Mouse (Mus musculus) kidney, embryonic 15.5 days (tissue): Measurements from ENCODE around the gene Dnm3. TPM values are rescaled to one million over a fixed set of nuclear protein-coding genes. Genes with fewer than 3 reads are reported as not detected.

Experiments
- ATAC-seq: fragments of 200-750 bp; cut with Nextera tagmentation; replicated peaks from 2 replicates; pipeline ENCODE4 v1.8.0; 2017; ENCODE audit warnings: moderate TSS enrichment; ENCODE audit not compliant: low FRiP score
- H3K27ac ChIP-seq: fragments of 300-500 bp; sonication (generic); 2 replicates; pipeline ENCODE4 v1.5.1; 2015; ENCODE audit warnings: mild to moderate bottlenecking, inconsistent platforms
- H3K27me3 ChIP-seq: fragments of 300-500 bp; sonication (generic); 2 replicates; pipeline ENCODE4 v1.6.1; 2015; ENCODE audit warnings: inconsistent platforms
- H3K36me3 ChIP-seq: fragments of 300-500 bp; sonication (generic); 2 replicates; pipeline ENCODE4 v1.6.1; 2015; ENCODE audit warnings: inconsistent platforms
- H3K4me1 ChIP-seq: fragments of 300-500 bp; sonication (generic); 2 replicates; pipeline ENCODE4 v1.6.1; 2015; ENCODE audit warnings: inconsistent platforms
- H3K4me2 ChIP-seq: fragments of 300-500 bp; sonication (generic); 2 replicates; pipeline ENCODE4 v1.6.1; 2015; ENCODE audit warnings: moderate library complexity, mild to moderate bottlenecking, inconsistent platforms
- H3K4me3 ChIP-seq: fragments of 300-500 bp; sonication (generic); replicated peaks from 2 replicates; pipeline ENCODE4 v1.5.1; 2015; ENCODE audit warnings: mild to moderate bottlenecking, inconsistent platforms
- H3K9ac ChIP-seq: fragments of 300-500 bp; sonication (generic); 2 replicates; pipeline ENCODE4 v1.6.1; 2015; ENCODE audit warnings: mild to moderate bottlenecking, inconsistent platforms
- H3K9me3 ChIP-seq: fragments of 300-500 bp; sonication (generic); replicated peaks from 2 replicates; pipeline ENCODE4 v1.6.1; 2016; ENCODE audit warnings: inconsistent platforms
- WGBS: fragments of 180-500 bp; shearing (Covaris S2); methylation state at CpG from one replicate; pipeline ENCODE4 v1.1.7; 2015; ENCODE audit warnings: mixed read lengths; 5-methylcytosine and 5-hydroxymethylcytosine counted together
- polyA plus RNA-seq: library from polyadenylated mRNA; unstranded; fragments of >200 nt; fragmentation: Nextera tagmentation; extraction: Ambion mirVana; gene quantifications from 2 replicates; pipeline ENCODE4 v1.2.1, GENCODE M21; 2015

Dnm3 gene
- polyA plus RNA-seq, 1 experiment from 2014 or later, result 7.6 TPM

DNA sequence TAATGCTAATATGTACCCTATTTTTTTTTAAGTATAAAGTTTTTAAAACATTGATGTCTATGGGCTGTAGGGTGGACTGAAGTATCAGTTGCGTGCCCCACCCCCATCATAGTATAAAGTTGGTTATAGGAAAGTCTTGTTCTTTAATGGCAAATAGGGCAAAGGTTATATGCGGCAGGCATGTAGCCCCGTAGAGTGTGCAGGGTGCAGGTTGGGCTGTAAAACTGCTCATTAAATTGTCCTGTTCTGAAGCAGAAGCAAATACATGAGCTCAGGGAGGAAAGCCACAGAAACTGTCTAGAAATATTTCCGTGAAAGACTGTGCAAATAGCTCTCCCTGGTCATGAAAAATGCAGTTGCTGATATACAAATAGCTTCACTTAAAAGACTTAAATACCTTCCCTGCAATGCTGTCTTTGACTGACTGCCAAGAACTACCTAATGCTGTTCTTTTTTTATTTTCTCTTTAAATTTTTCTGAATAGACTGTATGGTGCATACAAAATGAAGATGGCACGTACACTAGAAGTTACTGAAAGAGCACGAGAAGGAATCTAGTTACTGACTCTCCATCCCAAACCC lies 440.6 kb downstream of the Dnm3 start:
- Histone ChIP-seq H3K4me2 (no peak overlapping the region), H3K27ac (peak overlapping the region; percentile 89), H3K27me3 (no peaks in the 10 kb centered on the region), H3K4me3 (no peak overlapping the region), H3K4me1 (peaks cover 45% of the 10 kb centered on the region), H3K9ac (no peak overlapping the region), H3K36me3 (no peaks in the 10 kb centered on the region), H3K9me3 (no peaks in the 10 kb centered on the region)
- WGBS, result 52% methylated on average over 6 of the region's 6 CpGs
- ATAC-seq, result no peak

DNA sequence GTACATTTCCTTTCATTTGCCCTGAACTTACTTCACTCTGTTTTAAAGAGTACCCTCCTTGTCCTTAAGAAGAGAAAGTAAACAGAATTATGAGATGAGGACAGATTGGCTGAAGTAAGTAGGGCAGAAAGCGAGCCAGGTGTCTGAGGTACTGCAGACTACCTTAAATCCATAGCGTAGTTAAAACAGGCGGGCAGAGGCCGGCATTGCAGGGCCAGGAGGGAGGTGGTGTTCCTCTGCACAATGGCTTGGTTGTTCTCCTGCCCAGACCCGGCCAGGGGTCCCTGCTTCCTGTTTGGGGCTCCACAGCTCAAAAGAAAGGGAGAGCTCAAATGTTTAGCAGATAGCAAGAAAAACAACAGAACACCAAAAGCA lies 441.4 kb downstream of the Dnm3 start:
- Histone ChIP-seq H3K4me2 (no peak overlapping the region), H3K36me3 (no peaks in the 10 kb centered on the region), H3K4me3 (no peak overlapping the region), H3K9me3 (no peaks in the 10 kb centered on the region), H3K27ac (peak overlapping the region; percentile 89), H3K9ac (no peak overlapping the region), H3K4me1 (peaks cover 45% of the 10 kb centered on the region), H3K27me3 (no peaks in the 10 kb centered on the region)
- ATAC-seq, result no peak
- 27% methylated on average over 5 of the region's 5 CpGs for WGBS

DNA sequence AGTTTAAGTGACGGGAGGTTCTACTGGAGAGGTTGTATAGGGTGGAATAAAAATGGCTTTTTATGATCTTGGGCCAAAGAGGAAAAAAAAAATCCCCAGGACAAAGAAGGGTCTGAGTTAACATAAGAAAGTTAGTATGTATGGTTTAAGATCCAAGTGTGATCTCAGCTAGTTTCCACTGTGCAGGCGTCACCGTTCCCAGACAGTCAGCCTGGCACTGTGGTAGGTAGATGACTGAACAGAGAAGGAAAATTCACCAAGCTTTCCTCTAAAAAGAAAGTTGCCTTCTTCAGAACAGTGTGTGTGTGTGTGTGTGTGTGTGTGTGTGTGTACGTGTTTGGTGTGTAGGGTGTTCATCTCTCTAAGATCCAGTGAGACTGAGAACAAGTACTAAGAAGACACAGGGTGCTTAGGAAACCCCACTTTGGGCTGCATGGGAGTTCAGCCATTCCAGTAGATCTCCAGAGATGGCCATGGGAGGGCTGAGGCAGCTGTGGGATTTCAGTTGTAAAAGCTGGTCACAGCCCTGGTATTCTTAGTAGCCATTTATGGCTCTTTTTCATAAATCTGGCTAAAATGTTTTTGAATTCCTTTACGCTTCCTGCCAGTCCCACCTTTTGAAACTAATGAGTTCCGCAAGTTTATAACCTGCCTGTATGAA lies 441.9 kb downstream of the Dnm3 start:
- Histone ChIP-seq H3K9me3 (no peaks in the 10 kb centered on the region), H3K4me2 (no peak overlapping the region), H3K4me1 (peaks cover 45% of the 10 kb centered on the region), H3K9ac (no peak overlapping the region), H3K36me3 (no peaks in the 10 kb centered on the region), H3K27ac (peak overlapping the region; percentile 89), H3K4me3 (no peak overlapping the region), H3K27me3 (no peaks in the 10 kb centered on the region)
- no peak for ATAC-seq
- 65% methylated on average over 6 of the region's 6 CpGs for WGBS

DNA sequence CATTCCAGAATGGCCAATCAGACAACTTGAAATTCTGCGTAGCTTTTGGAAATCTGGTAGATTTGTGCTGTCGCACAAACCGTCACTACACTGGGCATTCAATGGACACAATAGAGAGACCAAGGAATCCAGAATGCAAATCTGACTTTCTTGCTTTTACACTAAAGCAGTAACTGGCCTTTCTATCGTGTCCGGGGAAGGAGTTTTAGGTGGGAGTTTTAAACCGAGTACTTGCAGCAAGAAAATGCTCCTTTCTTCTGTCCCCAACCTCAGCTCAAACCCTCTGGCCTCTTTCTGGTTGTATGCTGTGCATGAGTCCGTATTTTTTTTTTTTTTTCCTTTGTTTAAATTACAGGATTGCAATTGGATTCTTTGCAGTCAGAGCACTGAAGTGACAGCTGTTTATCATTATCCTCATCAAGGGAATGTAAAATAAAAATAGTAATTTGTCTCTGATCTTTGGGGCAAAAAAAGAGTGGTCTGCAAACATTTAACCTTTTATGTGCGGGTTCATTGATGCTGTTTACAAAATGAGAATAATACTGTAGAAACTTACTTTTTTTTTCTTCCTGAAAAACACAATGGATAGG lies 454.1 kb downstream of the Dnm3 start:
- WGBS, result 62% methylated on average over 8 of the region's 8 CpGs
- H3K27me3 ChIP-seq, result no peaks in the 10 kb centered on the region
- no peak overlapping the region for H3K9ac ChIP-seq
- no peak overlapping the region for H3K4me3 ChIP-seq
- peaks cover 21% of the 10 kb centered on the region for H3K4me1 ChIP-seq
- no peak for ATAC-seq
- H3K36me3 ChIP-seq, result no peaks in the 10 kb centered on the region
- no peaks in the 10 kb centered on the region for H3K9me3 ChIP-seq
- no peak overlapping the region for H3K4me2 ChIP-seq
- H3K27ac ChIP-seq, result no peak overlapping the region

DNA sequence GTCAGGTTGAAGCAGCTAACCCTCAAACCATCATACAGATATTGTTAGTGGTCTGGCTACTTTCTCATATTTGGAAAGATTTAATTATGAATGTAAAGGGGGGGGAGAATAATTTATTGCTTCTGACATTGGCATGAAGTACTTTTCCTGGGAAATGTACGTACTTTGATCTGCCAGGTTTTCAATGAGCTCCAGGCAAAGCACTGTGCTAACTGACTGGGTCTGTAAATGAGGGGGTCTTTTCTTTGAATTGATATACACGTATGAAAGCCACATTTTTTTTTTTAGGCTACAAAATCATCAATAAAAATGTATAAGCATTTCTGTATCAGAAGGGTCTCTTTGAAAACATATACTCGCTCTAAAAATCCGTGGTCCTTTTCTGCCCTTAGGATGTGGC lies 457.1 kb downstream of the Dnm3 start:
- peaks cover 43% of the 10 kb centered on the region for H3K4me1 ChIP-seq
- ATAC-seq, result no peak
- no peaks in the 10 kb centered on the region for H3K36me3 ChIP-seq
- H3K27ac ChIP-seq, result peak overlapping the region; percentile 33; the same call in 1 of the 2 replicates
- no peaks in the 10 kb centered on the region for H3K9me3 ChIP-seq
- no peak overlapping the region for H3K4me2 ChIP-seq
- no peaks in the 10 kb centered on the region for H3K27me3 ChIP-seq
- H3K4me3 ChIP-seq, result no peak overlapping the region
- WGBS, result 56% methylated on average over 4 of the region's 4 CpGs
- no peak overlapping the region for H3K9ac ChIP-seq

DNA sequence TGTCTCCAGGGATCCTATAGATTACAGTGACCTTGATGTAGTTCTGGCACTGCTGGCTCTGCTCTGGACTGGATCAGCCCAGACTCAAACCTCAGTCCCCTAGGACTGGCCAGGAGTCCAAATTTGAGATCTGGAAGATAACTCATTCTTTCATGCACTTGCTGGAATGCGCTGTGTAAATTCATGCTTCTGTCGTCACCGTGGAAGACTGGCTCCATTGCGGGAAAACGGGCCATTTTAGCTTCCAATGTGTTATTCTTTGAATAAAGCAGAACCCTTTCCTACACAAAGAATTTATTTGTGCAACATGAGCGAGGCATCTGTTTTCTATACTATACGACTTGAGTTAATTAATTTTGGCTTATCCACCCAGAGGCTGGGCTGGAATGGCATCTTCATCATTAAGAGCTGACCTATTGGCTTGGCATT lies 457.5 kb downstream of the Dnm3 start:
- Histone ChIP-seq H3K9me3 (no peaks in the 10 kb centered on the region), H3K27ac (peak overlapping the region; percentile 33; the same call in 1 of the 2 replicates), H3K27me3 (no peaks in the 10 kb centered on the region), H3K4me2 (no peak overlapping the region), H3K4me1 (peaks cover 48% of the 10 kb centered on the region), H3K36me3 (no peaks in the 10 kb centered on the region), H3K4me3 (no peak overlapping the region), H3K9ac (no peak overlapping the region)
- WGBS, result 50% methylated on average over 7 of the region's 7 CpGs
- ATAC-seq, result no peak

DNA sequence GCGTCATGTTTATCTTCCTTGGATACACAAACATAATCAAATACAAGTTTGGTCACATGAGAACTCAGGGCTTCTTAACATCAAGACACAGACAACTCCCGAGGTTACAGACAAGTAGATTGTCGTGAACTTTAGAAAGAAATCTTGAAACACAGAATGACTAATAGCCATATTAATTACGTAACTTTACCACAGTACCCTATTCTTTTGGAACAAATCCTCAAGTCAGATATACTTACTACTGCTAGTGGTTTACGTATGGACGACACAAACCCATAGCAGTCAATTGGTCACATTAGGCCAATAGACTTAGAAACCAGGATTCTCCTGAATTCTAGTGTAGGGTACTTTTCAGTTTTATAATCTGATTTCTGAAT lies 459.2 kb downstream of the Dnm3 start:
- ATAC-seq, result no peak
- H3K9ac ChIP-seq, result no peak overlapping the region
- H3K4me1 ChIP-seq, result peaks cover 61% of the 10 kb centered on the region
- H3K4me3 ChIP-seq, result no peak overlapping the region
- H3K27ac ChIP-seq, result peak overlapping the region; percentile 89
- no peaks in the 10 kb centered on the region for H3K27me3 ChIP-seq
- WGBS, result 35% methylated on average over 6 of the region's 6 CpGs
- H3K36me3 ChIP-seq, result no peaks in the 10 kb centered on the region
- no peaks in the 10 kb centered on the region for H3K9me3 ChIP-seq
- H3K4me2 ChIP-seq, result 0 out of 2 replicates have a peak overlapping the region, but pooled peaks have one; percentile 2

DNA sequence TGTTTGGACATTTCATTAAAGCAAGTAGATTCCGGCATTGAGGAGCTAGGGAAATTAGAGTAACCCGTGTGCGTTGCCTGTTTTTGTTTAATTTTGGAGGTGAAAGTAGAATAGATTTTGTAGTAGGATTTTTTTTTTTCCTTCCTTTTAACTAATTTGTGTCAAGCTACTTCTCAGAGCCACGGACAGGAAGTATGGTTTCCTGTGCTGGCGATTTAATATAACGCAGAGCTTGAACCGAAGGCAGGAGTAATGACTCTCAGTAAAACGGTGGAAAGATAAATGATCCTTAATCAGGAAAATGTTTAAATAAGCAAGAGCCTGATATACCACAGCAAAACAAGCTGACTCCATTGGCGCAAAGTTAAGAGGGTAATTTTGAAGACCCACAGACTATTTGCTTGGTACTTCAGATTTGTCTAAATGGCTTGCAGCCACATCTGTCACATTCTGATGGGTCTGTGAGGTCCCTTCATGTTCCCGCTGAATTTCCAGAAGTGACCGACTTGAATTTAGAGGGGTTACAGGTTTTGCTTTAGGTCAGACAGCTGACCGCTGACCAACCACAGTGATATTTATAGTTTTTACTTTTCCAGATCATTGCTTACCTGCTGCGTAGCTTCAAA lies 459.7 kb downstream of the Dnm3 start:
- peak overlapping the region; percentile 27; the same call in 1 of the 2 replicates for H3K4me2 ChIP-seq
- H3K9ac ChIP-seq, result no peak overlapping the region
- peaks cover 65% of the 10 kb centered on the region for H3K4me1 ChIP-seq
- no peak overlapping the region for H3K4me3 ChIP-seq
- H3K9me3 ChIP-seq, result no peaks in the 10 kb centered on the region
- H3K27ac ChIP-seq, result peak overlapping the region; percentile 89
- no peaks in the 10 kb centered on the region for H3K27me3 ChIP-seq
- no peak for ATAC-seq
- H3K36me3 ChIP-seq, result no peaks in the 10 kb centered on the region
- 15% methylated on average over 13 of the region's 13 CpGs for whole genome bisulfite sequencing

DNA sequence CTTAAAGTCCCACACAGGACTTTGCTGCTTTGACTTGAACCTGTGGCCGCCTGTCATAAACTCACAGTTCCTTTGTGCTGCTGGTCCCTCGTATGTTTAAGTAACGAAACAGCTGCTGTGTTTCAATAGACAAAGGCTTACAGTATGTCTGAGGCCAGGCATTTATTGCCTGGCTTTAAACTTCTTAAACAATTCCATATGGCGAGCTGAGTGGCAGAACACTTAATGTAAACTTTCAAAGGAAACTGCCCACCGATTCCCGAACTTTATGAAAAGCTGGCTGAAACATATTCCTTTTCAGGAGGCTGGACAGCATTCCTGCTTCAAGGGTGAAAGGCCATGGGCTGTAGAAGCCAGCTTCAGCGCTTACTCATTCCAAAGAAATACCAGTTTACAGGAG lies 460.9 kb downstream of the Dnm3 start:
- WGBS, result 14% methylated on average over 7 of the region's 7 CpGs
- H3K4me2 ChIP-seq, result peak overlapping the region; percentile 18; the same call in 1 of the 2 replicates
- H3K4me1 ChIP-seq, result peaks cover 65% of the 10 kb centered on the region
- H3K9me3 ChIP-seq, result no peaks in the 10 kb centered on the region
- H3K36me3 ChIP-seq, result no peaks in the 10 kb centered on the region
- H3K4me3 ChIP-seq, result no peak overlapping the region
- H3K27ac ChIP-seq, result peak overlapping the region; percentile 89
- no peaks in the 10 kb centered on the region for H3K27me3 ChIP-seq
- ATAC-seq, result peak; percentile 52
- H3K9ac ChIP-seq, result no peak overlapping the region

DNA sequence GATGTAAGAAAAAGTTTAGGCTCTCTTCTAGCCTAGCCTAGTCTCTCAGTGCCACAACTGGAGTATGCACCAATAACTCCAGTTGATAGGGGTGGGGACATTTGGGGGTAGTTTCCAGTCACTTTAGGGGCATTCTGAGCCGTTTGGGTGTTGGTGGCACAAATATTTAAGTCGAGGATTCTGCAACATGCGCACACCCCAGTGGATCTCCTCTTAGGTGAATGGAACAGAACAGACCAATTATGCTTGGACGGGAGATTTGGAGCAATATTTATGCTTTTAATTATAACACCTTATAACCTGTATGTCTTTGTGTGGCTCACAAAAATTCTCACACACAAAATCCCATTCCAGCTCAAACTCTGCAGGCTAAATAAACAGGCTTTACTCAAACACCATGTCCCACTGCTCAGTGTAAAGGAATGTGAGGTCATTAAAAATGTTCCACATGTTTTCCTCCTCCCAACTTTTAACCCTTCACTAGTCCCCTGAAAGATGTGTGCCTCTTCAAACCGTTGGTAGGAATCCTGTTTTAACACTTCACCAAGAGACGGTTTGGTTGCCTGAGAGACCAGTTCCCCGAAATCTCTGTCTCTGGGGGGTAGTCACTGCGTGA lies 462.5 kb downstream of the Dnm3 start:
- no peaks in the 10 kb centered on the region for H3K27me3 ChIP-seq
- H3K9me3 ChIP-seq, result no peaks in the 10 kb centered on the region
- no peaks in the 10 kb centered on the region for H3K36me3 ChIP-seq
- 29% methylated on average over 8 of the region's 8 CpGs for WGBS
- H3K4me3 ChIP-seq, result no peak overlapping the region
- peaks cover 54% of the 10 kb centered on the region for H3K4me1 ChIP-seq
- no peak overlapping the region for H3K4me2 ChIP-seq
- H3K27ac ChIP-seq, result peak overlapping the region; percentile 89
- no peak overlapping the region for H3K9ac ChIP-seq
- ATAC-seq, result peak; percentile 44; the same call in 1 of the 2 replicates

DNA sequence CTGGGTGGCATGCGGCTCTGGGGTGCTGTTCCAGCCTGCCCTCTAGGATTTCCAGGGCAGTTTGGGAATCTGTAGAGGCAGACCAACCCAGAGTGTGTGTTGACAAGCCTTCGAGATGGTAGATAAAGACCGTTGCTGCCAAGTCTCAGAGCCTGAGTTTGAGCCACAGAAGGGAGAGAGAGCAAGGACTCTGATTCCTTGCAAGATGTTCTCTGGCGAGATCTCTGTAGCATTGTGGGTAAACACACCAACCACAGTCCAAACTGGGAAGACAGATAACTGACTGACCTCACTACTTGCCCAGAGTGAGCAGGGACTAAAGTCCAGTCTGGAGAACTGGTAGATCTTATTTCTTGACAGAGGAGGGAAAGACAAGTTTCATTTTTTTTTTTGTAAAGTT lies 464.3 kb downstream of the Dnm3 start:
- H3K27ac ChIP-seq, result peak overlapping the region; percentile 89; the same call in 1 of the 2 replicates
- no peaks in the 10 kb centered on the region for H3K36me3 ChIP-seq
- no peak overlapping the region for H3K4me3 ChIP-seq
- ATAC-seq, result no peak
- no peak overlapping the region for H3K4me2 ChIP-seq
- peaks cover 54% of the 10 kb centered on the region for H3K4me1 ChIP-seq
- no peaks in the 10 kb centered on the region for H3K27me3 ChIP-seq
- H3K9ac ChIP-seq, result no peak overlapping the region
- no peaks in the 10 kb centered on the region for H3K9me3 ChIP-seq
- 77% methylated on average over 4 of the region's 4 CpGs for WGBS
